Mouse (Mus musculus) stomach, postnatal 0 days (tissue): ENCODE measurements at regions not wholly inside any gene's neighbourhood (a gene's known extent, or its start where the extent isn't known, plus 50 kb on each side); places are given as distances from the start of the nearest gene placed in this dataset.

Experiments
- CTCF ChIP-seq: IDR thresholded peaks from 2 replicates; pipeline ENCODE4 v1.5.1; 2016; ENCODE audit warnings: antibody characterized with exemption, low read depth, mild to moderate bottlenecking, moderate library complexity
- EP300 ChIP-seq: optimal IDR thresholded peaks from 2 replicates; pipeline ENCODE3; 2016; ENCODE audit warnings: antibody characterized with exemption

DNA sequence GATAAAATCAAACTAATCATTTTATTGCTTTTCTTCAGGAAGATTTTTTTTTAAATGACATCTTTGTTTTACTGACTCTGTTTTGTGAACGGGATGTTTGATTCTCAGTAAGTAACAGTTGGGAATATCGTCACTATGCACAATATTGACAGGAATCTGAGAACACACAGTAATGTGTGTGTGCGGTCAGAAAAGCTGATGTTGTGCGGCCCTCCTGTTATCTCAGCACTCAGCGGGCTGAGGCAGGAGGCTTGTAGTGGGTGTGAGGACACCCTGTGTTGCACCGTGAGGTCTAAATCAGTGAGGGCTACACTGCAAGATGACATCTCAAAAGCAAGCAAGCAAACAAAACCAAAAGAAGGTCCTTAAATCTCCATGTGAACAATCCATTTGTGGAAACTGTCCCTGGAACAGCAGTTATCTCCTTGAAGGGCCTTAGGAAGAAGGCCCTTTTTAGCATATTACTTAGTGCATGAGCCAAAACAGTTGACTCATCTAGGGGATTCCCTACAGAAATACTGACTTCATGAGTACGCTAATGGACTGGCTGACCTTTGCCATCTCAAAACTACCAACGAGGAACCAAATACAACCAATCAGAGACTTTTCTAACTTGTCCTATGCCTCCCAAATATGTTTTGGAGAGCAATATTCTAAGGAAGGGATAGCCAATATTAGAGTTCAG is 181.2 kb upstream of the Marcks start:
- no peak for TF ChIP-seq CTCF
- no peak for TF ChIP-seq EP300
